Mouse (Mus musculus): ENCODE measurements at regions not wholly inside any gene's neighbourhood (a gene's known extent, or its start where the extent isn't known, plus 50 kb on each side); places are given as distances from the start of the nearest gene placed in this dataset.

DNA sequence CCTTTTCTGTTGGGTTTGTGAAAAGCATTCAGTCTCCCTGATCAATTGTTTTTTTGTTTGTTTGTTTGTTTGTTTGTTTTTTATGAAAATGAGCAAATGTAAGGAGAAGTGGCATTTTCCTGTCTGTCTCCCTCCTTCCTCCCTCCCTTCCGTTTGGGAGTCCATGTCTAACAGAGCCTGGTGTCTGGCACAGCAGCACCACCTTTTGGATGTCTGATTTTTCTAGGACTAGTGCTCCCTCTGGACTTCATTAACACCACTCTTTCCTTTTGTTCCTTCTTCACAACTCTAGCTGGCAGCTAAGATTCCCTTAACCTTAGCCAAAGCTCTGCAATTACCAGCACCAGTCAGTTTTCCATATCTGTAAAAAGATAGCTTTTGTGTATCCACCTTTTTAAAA is 175.6 kb upstream of the Rap2b start:
- Histone ChIP-seq H3K4me3 (no peak overlapping the region), H3K27me3 (ENCODE audit: insufficient read depth, poor library complexity, severe bottlenecking) (no peaks in the 10 kb centered on the region), H3K27ac (no peak overlapping the region), H3K36me3 (no peaks in the 10 kb centered on the region), H3K9me3 (no peaks in the 10 kb centered on the region), H3K4me1 (no peaks in the 10 kb centered on the region)
- WGBS, result 21% methylated on average over 1 of the region's 1 CpGs
- no peak for DNase-seq (ENCODE audit: low spot score)

- Histone ChIP-seq H3K9me3 (no peaks in the 10 kb centered on the region), H3K4me1 (no peaks in the 10 kb centered on the region), H3K27ac (no peak overlapping the region), H3K27me3 (ENCODE audit: insufficient read depth, poor library complexity, severe bottlenecking) (no peaks in the 10 kb centered on the region), H3K36me3 (no peaks in the 10 kb centered on the region), H3K4me3 (no peak overlapping the region)
- DNase-seq (ENCODE audit: low spot score), result no peak
Observed at GRCm38 (mm10) chr3:61188662-61189061, 172.8 kb upstream of the Rap2b start.

DNA sequence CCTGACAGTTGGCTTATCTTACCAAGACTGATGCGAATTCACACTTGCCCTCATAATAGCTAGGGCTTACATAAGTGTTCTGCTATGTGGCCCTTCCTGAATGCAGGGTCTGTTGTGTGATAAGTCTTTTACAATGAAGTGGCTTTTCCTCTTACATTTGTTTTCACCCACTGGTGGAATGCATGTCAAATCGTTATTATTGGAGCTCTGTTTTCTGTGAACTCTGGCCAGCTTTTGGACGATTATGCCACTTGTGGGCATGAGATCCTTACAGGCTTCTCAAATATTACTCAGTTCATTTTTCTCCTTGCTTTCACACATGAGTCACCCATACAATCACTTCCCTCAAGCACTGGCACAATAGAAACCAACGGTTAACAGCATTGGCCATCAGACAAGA is 144.9 kb upstream of the Rap2b start:
- Histone ChIP-seq H3K4me3 (no peak overlapping the region), H3K9me3 (no peaks in the 10 kb centered on the region), H3K27ac (no peak overlapping the region), H3K27me3 (ENCODE audit: insufficient read depth, poor library complexity, severe bottlenecking) (no peaks in the 10 kb centered on the region), H3K4me1 (no peaks in the 10 kb centered on the region), H3K36me3 (no peaks in the 10 kb centered on the region)
- no peak for DNase-seq (ENCODE audit: low spot score)
- WGBS, result 39% methylated on average over 4 of the region's 4 CpGs

DNA sequence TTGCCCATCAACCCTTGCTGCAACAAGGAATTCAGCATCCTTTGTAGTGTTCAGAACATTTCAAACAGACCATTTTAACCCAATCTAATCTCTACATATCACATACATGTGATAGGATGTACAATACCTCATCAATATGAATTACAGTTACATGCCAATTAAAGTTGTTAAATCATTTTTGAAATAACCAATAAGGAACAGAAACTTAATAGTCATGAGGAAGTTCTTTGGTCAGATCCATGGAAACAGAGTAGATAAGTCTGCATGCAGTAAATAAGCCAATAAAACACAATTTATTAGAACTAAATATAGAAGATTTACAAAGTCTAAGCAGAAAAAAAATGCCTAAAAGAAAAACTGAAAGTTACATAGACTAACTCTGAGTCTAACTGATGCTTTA is 136.9 kb upstream of the Rap2b start:
- Histone ChIP-seq H3K4me1 (no peaks in the 10 kb centered on the region), H3K27ac (no peak overlapping the region)

DNA sequence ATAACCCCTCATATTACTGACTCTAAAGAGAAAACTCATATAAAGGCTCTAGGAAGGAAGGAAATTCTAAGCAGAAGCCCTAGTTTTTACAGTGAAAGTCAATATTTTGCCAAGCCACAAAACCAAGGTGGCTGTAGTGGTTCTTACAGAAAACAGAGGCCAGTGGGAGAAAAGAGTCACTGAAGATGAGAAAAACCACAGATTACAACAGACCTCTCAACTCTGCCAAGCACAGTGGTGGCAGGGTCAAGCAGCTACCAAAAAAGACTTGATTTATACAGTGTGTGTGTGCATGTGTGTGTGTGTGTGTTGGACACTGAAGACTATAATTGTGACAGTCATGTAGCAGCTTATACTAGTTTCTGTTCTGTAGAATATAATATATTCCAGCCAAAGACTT is 136.4 kb upstream of the Rap2b start:
- Histone ChIP-seq H3K27ac (no peak overlapping the region), H3K4me3 (no peak overlapping the region), H3K36me3 (no peaks in the 10 kb centered on the region), H3K4me1 (no peaks in the 10 kb centered on the region), H3K9me3 (no peaks in the 10 kb centered on the region), H3K27me3 (ENCODE audit: insufficient read depth, poor library complexity, severe bottlenecking) (no peaks in the 10 kb centered on the region)
- DNase-seq (ENCODE audit: low spot score), result no peak

More for the DNA sequence above, 136.9 kb upstream of the Rap2b start:
- H3K27me3 ChIP-seq (ENCODE audit: insufficient read depth, poor library complexity, severe bottlenecking), result no peaks in the 10 kb centered on the region
- H3K9me3 ChIP-seq, result no peaks in the 10 kb centered on the region
- no peak for DNase-seq (ENCODE audit: low spot score)
- no peaks in the 10 kb centered on the region for H3K36me3 ChIP-seq
- no peak overlapping the region for H3K4me3 ChIP-seq

GRCm38 (mm10) chr3:61241380-61241779 is 120.1 kb upstream of the Rap2b start:
- DNase-seq (ENCODE audit: low spot score), result no peak
- 78% methylated on average over 5 of the region's 5 CpGs for WGBS
- no peaks in the 10 kb centered on the region for H3K9me3 ChIP-seq
- no peak overlapping the region for H3K27ac ChIP-seq
- H3K4me3 ChIP-seq, result no peak overlapping the region
- H3K27me3 ChIP-seq (ENCODE audit: insufficient read depth, poor library complexity, severe bottlenecking), result no peaks in the 10 kb centered on the region
- no peaks in the 10 kb centered on the region for H3K36me3 ChIP-seq
- no peaks in the 10 kb centered on the region for H3K4me1 ChIP-seq

DNA sequence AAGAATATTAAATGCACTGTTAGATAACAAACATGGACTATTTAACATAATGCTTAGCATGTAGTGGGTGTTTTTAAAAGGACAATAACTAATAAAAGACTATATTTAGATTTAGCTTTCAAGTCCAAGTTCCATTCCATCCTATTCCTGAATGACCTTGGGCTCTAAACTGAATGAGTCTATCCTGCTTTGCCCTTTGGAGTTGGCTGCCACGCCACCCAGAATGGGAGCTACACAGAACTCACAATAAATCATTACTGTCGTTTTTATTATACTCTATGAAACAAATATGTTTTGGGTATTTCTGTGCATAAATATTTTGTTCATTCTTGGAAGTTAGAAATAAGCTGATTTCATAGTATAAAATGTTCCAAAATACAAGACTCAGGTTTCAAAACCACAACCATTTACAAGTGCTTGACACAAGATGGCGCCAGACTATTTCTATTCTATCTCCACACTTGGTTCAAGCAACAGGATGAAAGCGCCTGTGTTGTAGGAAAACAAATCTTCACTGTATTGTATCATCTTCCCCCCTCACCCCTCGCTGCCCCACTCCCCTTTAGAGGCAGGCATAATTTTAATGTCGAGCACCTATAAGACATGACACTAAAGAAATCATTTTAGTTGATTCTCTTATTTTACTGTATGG is 117.4 kb upstream of the Rap2b start:
- Histone ChIP-seq H3K4me1 (no peaks in the 10 kb centered on the region), H3K27ac (no peak overlapping the region), H3K36me3 (no peaks in the 10 kb centered on the region), H3K9me3 (no peaks in the 10 kb centered on the region), H3K4me3 (no peak overlapping the region), H3K27me3 (ENCODE audit: insufficient read depth, poor library complexity, severe bottlenecking) (no peaks in the 10 kb centered on the region)
- no peak for DNase-seq (ENCODE audit: low spot score)
- 19% methylated on average over 6 of the region's 6 CpGs for WGBS

DNA sequence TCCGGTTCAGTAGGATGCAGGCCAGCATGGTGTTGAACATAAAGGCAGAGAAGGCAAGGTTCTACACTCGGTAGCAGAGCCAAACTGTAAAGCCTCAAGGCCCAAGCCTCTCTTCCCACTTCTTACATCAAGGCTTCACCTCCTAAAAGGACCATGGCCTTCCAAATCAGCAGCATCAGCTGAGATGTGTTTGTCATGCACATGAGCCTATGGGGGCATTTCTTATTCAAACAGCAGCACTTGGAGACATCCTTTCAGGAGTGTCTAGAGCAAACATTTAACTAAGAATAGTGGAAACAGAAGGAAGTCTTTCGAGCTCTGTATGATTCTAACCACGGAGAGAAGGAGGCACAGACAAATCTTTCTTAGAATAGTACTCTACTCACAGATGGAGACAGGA is 115.0 kb upstream of the Rap2b start:
- WGBS, result 75% methylated on average over 4 of the region's 4 CpGs
- Histone ChIP-seq H3K27ac (no peak overlapping the region), H3K4me3 (no peak overlapping the region), H3K27me3 (ENCODE audit: insufficient read depth, poor library complexity, severe bottlenecking) (no peaks in the 10 kb centered on the region), H3K9me3 (no peaks in the 10 kb centered on the region), H3K4me1 (no peaks in the 10 kb centered on the region), H3K36me3 (no peaks in the 10 kb centered on the region)
- no peak for DNase-seq (ENCODE audit: low spot score)

DNA sequence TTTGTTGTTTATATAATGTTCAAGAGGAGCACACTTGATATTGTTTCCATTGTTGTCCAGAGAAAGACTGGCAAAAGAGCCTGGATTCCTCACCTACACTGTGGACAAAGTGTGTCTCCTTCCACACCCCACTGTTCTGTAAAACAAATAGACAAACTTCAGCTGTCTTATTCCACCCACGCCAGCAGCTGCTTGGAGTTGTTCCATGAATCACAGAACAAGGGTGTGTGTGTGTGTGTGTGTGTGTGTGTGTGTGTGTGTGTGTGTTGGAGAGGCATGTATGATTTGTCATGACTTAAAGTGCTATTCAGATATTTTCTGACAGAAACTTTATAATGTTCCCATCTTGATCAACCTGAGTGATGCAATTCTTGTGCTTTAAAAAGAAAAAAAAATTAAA is 114.1 kb upstream of the Rap2b start:
- Histone ChIP-seq H3K9me3 (no peaks in the 10 kb centered on the region), H3K36me3 (no peaks in the 10 kb centered on the region), H3K27me3 (ENCODE audit: insufficient read depth, poor library complexity, severe bottlenecking) (no peaks in the 10 kb centered on the region), H3K4me1 (no peaks in the 10 kb centered on the region), H3K4me3 (no peak overlapping the region), H3K27ac (no peak overlapping the region)
- DNase-seq (ENCODE audit: low spot score), result no peak
- 60% methylated on average over 1 of the region's 1 CpGs for WGBS

DNA sequence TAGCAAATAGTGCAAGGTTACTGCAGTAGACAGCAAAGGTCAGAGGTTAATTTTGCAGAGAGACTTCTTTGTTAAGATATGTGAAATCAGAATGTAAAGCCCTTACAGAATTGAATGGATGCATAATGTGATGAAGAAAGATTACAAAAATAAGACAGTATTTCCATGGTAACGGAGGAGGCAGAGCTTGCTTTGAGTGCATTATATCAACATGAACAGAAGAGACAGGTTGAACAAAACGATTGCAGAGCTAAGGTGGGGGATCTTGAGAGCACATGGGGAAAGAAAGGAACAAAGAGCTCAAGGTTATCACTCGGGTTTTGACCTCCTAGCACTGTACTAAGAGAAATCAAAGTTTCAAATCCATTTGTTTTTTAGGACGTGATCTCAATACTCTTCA is 106.2 kb upstream of the Rap2b start:
- H3K4me1 ChIP-seq, result no peaks in the 10 kb centered on the region

GRCm38 (mm10) chr3:61255643-61256042 is 105.8 kb upstream of the Rap2b start:
- no peaks in the 10 kb centered on the region for H3K27me3 ChIP-seq (ENCODE audit: insufficient read depth, poor library complexity, severe bottlenecking)
- 78% methylated on average over 2 of the region's 2 CpGs for WGBS
- H3K9me3 ChIP-seq, result no peaks in the 10 kb centered on the region
- no peaks in the 10 kb centered on the region for H3K4me1 ChIP-seq
- H3K36me3 ChIP-seq, result no peaks in the 10 kb centered on the region
- no peak overlapping the region for H3K4me3 ChIP-seq
- no peak for DNase-seq (ENCODE audit: low spot score)
- no peak overlapping the region for H3K27ac ChIP-seq

More for the DNA sequence above, 106.2 kb upstream of the Rap2b start:
- no peaks in the 10 kb centered on the region for H3K9me3 ChIP-seq
- 66% methylated on average over 4 of the region's 4 CpGs for WGBS
- H3K27me3 ChIP-seq (ENCODE audit: insufficient read depth, poor library complexity, severe bottlenecking), result no peaks in the 10 kb centered on the region
- DNase-seq (ENCODE audit: low spot score), result no peak
- H3K36me3 ChIP-seq, result no peaks in the 10 kb centered on the region
- no peak overlapping the region for H3K4me3 ChIP-seq
- H3K27ac ChIP-seq, result no peak overlapping the region

GRCm38 (mm10) chr3:61268453-61269335 is 92.7 kb upstream of the Rap2b start:
- no peaks in the 10 kb centered on the region for H3K27me3 ChIP-seq (ENCODE audit: insufficient read depth, poor library complexity, severe bottlenecking)
- H3K27ac ChIP-seq, result no peak overlapping the region
- no peaks in the 10 kb centered on the region for H3K36me3 ChIP-seq
- H3K4me3 ChIP-seq, result no peak overlapping the region
- no peaks in the 10 kb centered on the region for H3K9me3 ChIP-seq
- DNase-seq (ENCODE audit: low spot score), result no peak
- 68% methylated on average over 5 of the region's 5 CpGs for WGBS
- H3K4me1 ChIP-seq, result no peaks in the 10 kb centered on the region

- no peak overlapping the region for H3K4me3 ChIP-seq
- no peaks in the 10 kb centered on the region for H3K36me3 ChIP-seq
- H3K9me3 ChIP-seq, result no peaks in the 10 kb centered on the region
- no peaks in the 10 kb centered on the region for H3K27me3 ChIP-seq (ENCODE audit: insufficient read depth, poor library complexity, severe bottlenecking)
- 77% methylated on average over 10 of the region's 10 CpGs for WGBS
- H3K4me1 ChIP-seq, result no peaks in the 10 kb centered on the region
- no peak overlapping the region for H3K27ac ChIP-seq
- DNase-seq (ENCODE audit: low spot score), result no peak
Observed at GRCm38 (mm10) chr3:61285924-61286520, 75.4 kb upstream of the Rap2b start.
